Mouse (Mus musculus) thymus, adult 2 months (tissue): ENCODE data around the gene Agap3. TPM values are rescaled to one million over a fixed set of nuclear protein-coding genes. Genes with fewer than 3 reads are reported as not detected.

Experiments
- DNase-seq: peaks from one replicate; pipeline ENCODE4 v3.0.0; 2021
- H3K27ac ChIP-seq: fragments of 200-500 bp; 2 replicates; pipeline ENCODE4 v1.5.1; 2012; ENCODE audit warnings: low read length, control low read depth; ENCODE audit not compliant: control insufficient read depth, insufficient read depth
- H3K27me3 ChIP-seq: fragments of 200-500 bp; 2 replicates; pipeline ENCODE4 v1.6.1; 2012; ENCODE audit warnings: mild to moderate bottlenecking, low read length, moderate library complexity, mixed read lengths; ENCODE audit not compliant: control insufficient read depth, insufficient read depth
- H3K36me3 ChIP-seq: fragments of 200-500 bp; 2 replicates; pipeline ENCODE4 v1.6.1; 2012; ENCODE audit warnings: mild to moderate bottlenecking, low read length, moderate library complexity; ENCODE audit not compliant: control insufficient read depth, insufficient read depth
- H3K4me1 ChIP-seq: fragments of 200-500 bp; replicated peaks from 2 replicates; pipeline ENCODE4 v1.6.1; 2012; ENCODE audit warnings: low read length; ENCODE audit not compliant: control insufficient read depth, insufficient read depth
- H3K4me3 ChIP-seq: fragments of 200-500 bp; 2 replicates; pipeline ENCODE4 v1.5.1; 2012; ENCODE audit warnings: mild to moderate bottlenecking, low read length, control low read depth, moderate library complexity; ENCODE audit not compliant: control insufficient read depth, insufficient read depth
- CTCF ChIP-seq: fragments of 200-500 bp; IDR thresholded peaks from 2 replicates; pipeline ENCODE4 v1.5.1; 2012; ENCODE audit warnings: mild to moderate bottlenecking, control low read depth, low read length, moderate library complexity, borderline replicate concordance; ENCODE audit not compliant: control insufficient read depth, poor library complexity, insufficient read depth; ENCODE audit errors: extremely low read depth
- POLR2A ChIP-seq: fragments of 200-500 bp; IDR thresholded peaks from 2 replicates; pipeline ENCODE4 v1.6.1; 2012; ENCODE audit warnings: mild to moderate bottlenecking, low read length, control low read depth, moderate library complexity; ENCODE audit not compliant: control insufficient read depth, poor library complexity, insufficient read depth; ENCODE audit errors: extremely low read depth
- WGBS: fragments of 180-500 bp; shearing (Covaris S2); methylation state at CpG from one replicate; pipeline ENCODE4 v1.1.7; 2018; 5-methylcytosine and 5-hydroxymethylcytosine counted together
- polyA plus RNA-seq: library from polyadenylated mRNA; depleted of rRNA; stranded (reverse); fragments of >200 nt; gene quantifications from 2 replicates; pipeline ENCODE4 v1.2.3, GENCODE M21; 2012

Gene Agap3
- polyA plus RNA-seq, 1 experiment: 111 TPM

- WGBS: 14% methylated on average over 21 of the region's 21 CpGs
- no peak for DNase-seq
Measured at GRCm38 (mm10) chr5:24424004-24424781, 27.8 kb upstream of the Agap3 start.

GRCm38 (mm10) chr5:24424861-24425411 is 27.0 kb upstream of the Agap3 start:
- peak; percentile 84 for DNase-seq
- peak overlapping the region; percentile 91 for H3K27ac ChIP-seq
- H3K4me3 ChIP-seq: peak overlapping the region; percentile 72
- no peaks in the 10 kb centered on the region for H3K27me3 ChIP-seq
- H3K4me1 ChIP-seq: peaks cover 28% of the 10 kb centered on the region
- WGBS: under 1% methylated on average over 60 of the region's 60 CpGs
- peaks cover 8% of the 10 kb centered on the region for H3K36me3 ChIP-seq
- peak; percentile 52; the same call in 1 of the 2 replicates for TF ChIP-seq CTCF
- TF ChIP-seq POLR2A: peak; percentile 90

More at GRCm38 (mm10) chr5:24424004-24424781, 27.8 kb upstream of the Agap3 start:
- no peak for TF ChIP-seq POLR2A
- TF ChIP-seq CTCF: no peak
- peak overlapping the region; percentile 91 for H3K27ac ChIP-seq
- H3K4me1 ChIP-seq: peaks cover 28% of the 10 kb centered on the region
- peak overlapping the region; percentile 72 for H3K4me3 ChIP-seq
- no peaks in the 10 kb centered on the region for H3K27me3 ChIP-seq
- H3K36me3 ChIP-seq: peaks cover under 1% of the 10 kb centered on the region

GRCm38 (mm10) chr5:24425421-24426036 is 26.4 kb upstream of the Agap3 start:
- WGBS: under 1% methylated on average over 28 of the region's 30 CpGs
- Histone ChIP-seq H3K4me3 (peak overlapping the region; percentile 72), H3K27ac (no peak overlapping the region), H3K27me3 (no peaks in the 10 kb centered on the region), H3K4me1 (peaks cover 28% of the 10 kb centered on the region), H3K36me3 (peaks cover 11% of the 10 kb centered on the region)
- TF ChIP-seq CTCF (no peak), POLR2A (no peak)
- DNase-seq: peak; percentile 79

GRCm38 (mm10) chr5:24426037-24426432 is 25.9 kb upstream of the Agap3 start:
- no peak overlapping the region for H3K27ac ChIP-seq
- WGBS: 18% methylated on average over 10 of the region's 10 CpGs

GRCm38 (mm10) chr5:24426556-24427284 is 25.3 kb upstream of the Agap3 start:
- Histone ChIP-seq H3K4me3 (no peak overlapping the region), H3K27ac (no peak overlapping the region), H3K36me3 (peaks cover 17% of the 10 kb centered on the region), H3K4me1 (peaks cover 28% of the 10 kb centered on the region), H3K27me3 (no peaks in the 10 kb centered on the region)
- no peak for TF ChIP-seq CTCF
- TF ChIP-seq POLR2A: no peak
- 66% methylated on average over 9 of the region's 9 CpGs for WGBS
- no peak for DNase-seq

More at GRCm38 (mm10) chr5:24426037-24426432, 25.9 kb upstream of the Agap3 start:
- Histone ChIP-seq H3K4me1 (peaks cover 28% of the 10 kb centered on the region), H3K27me3 (no peaks in the 10 kb centered on the region), H3K36me3 (peaks cover 11% of the 10 kb centered on the region), H3K4me3 (peak overlapping the region; percentile 72)
- peak; percentile 31 for DNase-seq
- TF ChIP-seq CTCF (no peak), POLR2A (no peak)

GRCm38 (mm10) chr5:24427285-24427633 is 24.7 kb upstream of the Agap3 start:
- Histone ChIP-seq H3K4me3 (no peak overlapping the region), H3K4me1 (peaks cover 28% of the 10 kb centered on the region)
- WGBS: 91% methylated on average over 12 of the region's 12 CpGs

More at GRCm38 (mm10) chr5:24427285-24427633, 24.7 kb upstream of the Agap3 start:
- DNase-seq: no peak
- H3K36me3 ChIP-seq: peaks cover 22% of the 10 kb centered on the region
- no peak for TF ChIP-seq POLR2A
- no peak for TF ChIP-seq CTCF
- no peak overlapping the region for H3K27ac ChIP-seq
- no peaks in the 10 kb centered on the region for H3K27me3 ChIP-seq
